Mouse (Mus musculus): ENCODE measurements at regions not wholly inside any gene's neighbourhood (a gene's known extent, or its start where the extent isn't known, plus 50 kb on each side); places are given as distances from the start of the nearest gene placed in this dataset.

- TF ChIP-seq CTCF (IDR thresholded peaks at IDR 0.05; ENCODE audit: borderline replicate concordance, insufficient read depth, low read length) (no peak), POLR2A (IDR thresholded peaks at IDR 0.05; ENCODE audit: low read depth, low read length) (no peak)
Observed at GRCm38 (mm10) chr14:105779760-105780159, 116.9 kb downstream of the Spry2 start.

Data from embryonic fibroblast, embryonic 13.5 days (primary cell).